Mouse (Mus musculus): ENCODE measurements around the gene Gorasp1. TPM values are rescaled to one million over a fixed set of nuclear protein-coding genes. Genes with fewer than 3 reads are reported as not detected.

The Gorasp1 gene
- polyA plus RNA-seq, 1 experiment = 8.9 TPM

- no peak for TF ChIP-seq POLR2A (IDR thresholded peaks at IDR 0.05; ENCODE audit: borderline replicate concordance, low read depth, low read length)
- TF ChIP-seq CTCF (IDR thresholded peaks at IDR 0.05; ENCODE audit: low read depth, low read length) = no peak
- Histone ChIP-seq H3K4me1 (ENCODE audit: control insufficient read depth, insufficient read depth, low read length) (peaks cover 48% of the 10 kb centered on the region), H3K4me3 (ENCODE audit: insufficient read depth, low read length) (peak overlapping the region; percentile 52; the same call in 1 of the 2 replicates), H3K27ac (ENCODE audit: insufficient read depth, low read depth, low read length) (peak overlapping the region; percentile 95)
These were observed 43.4 kb upstream of the Gorasp1 start for GRCm38 (mm10) chr9:119980770-119981182.

- no peak overlapping the region for H3K27ac ChIP-seq (ENCODE audit: insufficient read depth, low read depth, low read length)
- peaks cover 48% of the 10 kb centered on the region for H3K4me1 ChIP-seq (ENCODE audit: control insufficient read depth, insufficient read depth, low read length)
- H3K4me3 ChIP-seq (ENCODE audit: insufficient read depth, low read length) = no peak overlapping the region
- TF ChIP-seq POLR2A (IDR thresholded peaks at IDR 0.05; ENCODE audit: borderline replicate concordance, low read depth, low read length) (no peak), CTCF (IDR thresholded peaks at IDR 0.05; ENCODE audit: low read depth, low read length) (no peak)
These were observed 42.4 kb upstream of the Gorasp1 start for GRCm38 (mm10) chr9:119979749-119980148.

- Histone ChIP-seq H3K4me3 (ENCODE audit: insufficient read depth, low read length) (no peak overlapping the region), H3K27ac (ENCODE audit: insufficient read depth, low read depth, low read length) (no peak overlapping the region), H3K4me1 (ENCODE audit: control insufficient read depth, insufficient read depth, low read length) (peaks cover 46% of the 10 kb centered on the region)
These were observed 41.6 kb upstream of the Gorasp1 start for GRCm38 (mm10) chr9:119978811-119979441.

GRCm38 (mm10) chr9:119978151-119978810 is 40.9 kb upstream of the Gorasp1 start:
- no peak overlapping the region for H3K4me3 ChIP-seq (ENCODE audit: insufficient read depth, low read length)
- TF ChIP-seq CTCF (IDR thresholded peaks at IDR 0.05; ENCODE audit: low read depth, low read length) = no peak
- no peak for TF ChIP-seq POLR2A (IDR thresholded peaks at IDR 0.05; ENCODE audit: borderline replicate concordance, low read depth, low read length)
- H3K4me1 ChIP-seq (ENCODE audit: control insufficient read depth, insufficient read depth, low read length) = peaks cover 46% of the 10 kb centered on the region
- H3K27ac ChIP-seq (ENCODE audit: insufficient read depth, low read depth, low read length) = no peak overlapping the region

More at GRCm38 (mm10) chr9:119978811-119979441, 41.6 kb upstream of the Gorasp1 start:
- TF ChIP-seq POLR2A (IDR thresholded peaks at IDR 0.05; ENCODE audit: borderline replicate concordance, low read depth, low read length) (no peak), CTCF (IDR thresholded peaks at IDR 0.05; ENCODE audit: low read depth, low read length) (no peak)

- H3K4me3 ChIP-seq (ENCODE audit: insufficient read depth, low read length) = no peak overlapping the region; the same call in 1 of the 2 replicates
These were observed 40.2 kb upstream of the Gorasp1 start for GRCm38 (mm10) chr9:119977557-119978060.

GRCm38 (mm10) chr9:119976704-119977556 is 39.6 kb upstream of the Gorasp1 start:
- TF ChIP-seq CTCF (IDR thresholded peaks at IDR 0.05; ENCODE audit: low read depth, low read length) (no peak), POLR2A (IDR thresholded peaks at IDR 0.05; ENCODE audit: borderline replicate concordance, low read depth, low read length) (no peak)
- H3K4me3 ChIP-seq (ENCODE audit: insufficient read depth, low read length) = peak overlapping the region; percentile 49
- H3K4me1 ChIP-seq (ENCODE audit: control insufficient read depth, insufficient read depth, low read length) = peaks cover 44% of the 10 kb centered on the region
- H3K27ac ChIP-seq (ENCODE audit: insufficient read depth, low read depth, low read length) = peak overlapping the region; percentile 26

More at GRCm38 (mm10) chr9:119977557-119978060, 40.2 kb upstream of the Gorasp1 start:
- TF ChIP-seq POLR2A (IDR thresholded peaks at IDR 0.05; ENCODE audit: borderline replicate concordance, low read depth, low read length) (no peak), CTCF (IDR thresholded peaks at IDR 0.05; ENCODE audit: low read depth, low read length) (no peak)
- peaks cover 46% of the 10 kb centered on the region for H3K4me1 ChIP-seq (ENCODE audit: control insufficient read depth, insufficient read depth, low read length)
- peak overlapping the region; percentile 26; the same call in 1 of the 2 replicates for H3K27ac ChIP-seq (ENCODE audit: insufficient read depth, low read depth, low read length)

- H3K27ac ChIP-seq (ENCODE audit: insufficient read depth, low read depth, low read length) = no peak overlapping the region
- peaks cover 35% of the 10 kb centered on the region for H3K4me1 ChIP-seq (ENCODE audit: control insufficient read depth, insufficient read depth, low read length)
- TF ChIP-seq POLR2A (IDR thresholded peaks at IDR 0.05; ENCODE audit: borderline replicate concordance, low read depth, low read length) = no peak
- no peak for TF ChIP-seq CTCF (IDR thresholded peaks at IDR 0.05; ENCODE audit: low read depth, low read length)
- no peak overlapping the region for H3K4me3 ChIP-seq (ENCODE audit: insufficient read depth, low read length)
These were observed 37.9 kb upstream of the Gorasp1 start for GRCm38 (mm10) chr9:119975286-119975685.

- H3K27ac ChIP-seq (ENCODE audit: insufficient read depth, low read depth, low read length) = no peak overlapping the region
- TF ChIP-seq CTCF (IDR thresholded peaks at IDR 0.05; ENCODE audit: low read depth, low read length) = peak; percentile 43; the same call in 1 of the 2 replicates
- TF ChIP-seq POLR2A (IDR thresholded peaks at IDR 0.05; ENCODE audit: borderline replicate concordance, low read depth, low read length) = no peak
- H3K4me3 ChIP-seq (ENCODE audit: insufficient read depth, low read length) = no peak overlapping the region
- peaks cover 31% of the 10 kb centered on the region for H3K4me1 ChIP-seq (ENCODE audit: control insufficient read depth, insufficient read depth, low read length)
These were observed 37.2 kb upstream of the Gorasp1 start for GRCm38 (mm10) chr9:119974609-119975008.

GRCm38 (mm10) chr9:119973869-119974520 is 36.6 kb upstream of the Gorasp1 start:
- Histone ChIP-seq H3K4me3 (ENCODE audit: insufficient read depth, low read length) (no peak overlapping the region), H3K27ac (ENCODE audit: insufficient read depth, low read depth, low read length) (no peak overlapping the region), H3K4me1 (ENCODE audit: control insufficient read depth, insufficient read depth, low read length) (peaks cover 27% of the 10 kb centered on the region)
- TF ChIP-seq POLR2A (IDR thresholded peaks at IDR 0.05; ENCODE audit: borderline replicate concordance, low read depth, low read length) (no peak), CTCF (IDR thresholded peaks at IDR 0.05; ENCODE audit: low read depth, low read length) (peak; percentile 62)

Data from bone marrow macrophage, adult 2 months (primary cell).